Mouse (Mus musculus): Measurements from ENCODE around the gene Hhipl1.

Hhipl1 gene

GRCm38 (mm10) chr12:108277341-108277841 lies 28.7 kb upstream of the Hhipl1 start:
- no peak for DNase-seq (ENCODE audit: low spot score)

GRCm38 (mm10) chr12:108278221-108278918 lies 27.7 kb upstream of the Hhipl1 start:
- no peak for DNase-seq (ENCODE audit: low spot score)

GRCm38 (mm10) chr12:108284455-108285224 lies 21.4 kb upstream of the Hhipl1 start:
- no peak for DNase-seq (ENCODE audit: low spot score)

- DNase-seq (ENCODE audit: low spot score) = no peak
Measured at GRCm38 (mm10) chr12:108285225-108286011, 20.7 kb upstream of the Hhipl1 start.

GRCm38 (mm10) chr12:108286381-108286780 lies 19.7 kb upstream of the Hhipl1 start:
- no peak for DNase-seq (ENCODE audit: low spot score)

GRCm38 (mm10) chr12:108287011-108287410 lies 19.1 kb upstream of the Hhipl1 start:
- DNase-seq (ENCODE audit: low spot score) = no peak

GRCm38 (mm10) chr12:108288127-108288880 lies 17.8 kb upstream of the Hhipl1 start:
- no peak for DNase-seq (ENCODE audit: low spot score)

- DNase-seq (ENCODE audit: low spot score) = no peak
Measured at GRCm38 (mm10) chr12:108292419-108292818, 13.7 kb upstream of the Hhipl1 start.

GRCm38 (mm10) chr12:108292957-108293356 lies 13.1 kb upstream of the Hhipl1 start:
- DNase-seq (ENCODE audit: low spot score) = peak; percentile 35

- no peak for DNase-seq (ENCODE audit: low spot score)
Measured at GRCm38 (mm10) chr12:108294620-108295019, 11.4 kb upstream of the Hhipl1 start.

- no peak for DNase-seq (ENCODE audit: low spot score)
Measured at GRCm38 (mm10) chr12:108297033-108297432, 9.0 kb upstream of the Hhipl1 start.

- no peak for DNase-seq (ENCODE audit: low spot score)
Measured at GRCm38 (mm10) chr12:108301006-108301405, 5.1 kb upstream of the Hhipl1 start.

GRCm38 (mm10) chr12:108303778-108304365 lies 2.2 kb upstream of the Hhipl1 start:
- no peak for DNase-seq (ENCODE audit: low spot score)

- DNase-seq (ENCODE audit: low spot score) = no peak
Measured at GRCm38 (mm10) chr12:108305172-108305571, 898 bp upstream of the Hhipl1 start.

- DNase-seq (ENCODE audit: low spot score) = no peak
Measured at GRCm38 (mm10) chr12:108307553-108307952, 1.5 kb downstream of the Hhipl1 start.

- no peak for DNase-seq (ENCODE audit: low spot score)
Measured at GRCm38 (mm10) chr12:108308363-108308856, 2.3 kb downstream of the Hhipl1 start.

GRCm38 (mm10) chr12:108309116-108309794 lies 3.2 kb downstream of the Hhipl1 start:
- DNase-seq (ENCODE audit: low spot score) = no peak

- DNase-seq (ENCODE audit: low spot score) = no peak
Measured at GRCm38 (mm10) chr12:108310041-108310440, 4.0 kb downstream of the Hhipl1 start.

GRCm38 (mm10) chr12:108310456-108311027 lies 4.5 kb downstream of the Hhipl1 start:
- DNase-seq (ENCODE audit: low spot score) = no peak

- no peak for DNase-seq (ENCODE audit: low spot score)
Measured at GRCm38 (mm10) chr12:108311741-108312290, 5.7 kb downstream of the Hhipl1 start.

Measured in c-Kit-positive CD71-positive TER-119-positive erythroid progenitor cells, embryonic 14.5 days (primary cell).